Mouse (Mus musculus) thymus, postnatal 25 days (tissue): ENCODE data around the gene Klhdc10.

Experiments used
- DNase-seq: peaks from one replicate; pipeline ENCODE4 v3.0.0; 2022

The Klhdc10 gene

GRCm38 (mm10) chr6:30471706-30472105, 70.0 kb downstream of the Klhdc10 start:
- DNase-seq: no peak

GRCm38 (mm10) chr6:30476025-30476765, 74.5 kb downstream of the Klhdc10 start:
- no peak for DNase-seq

GRCm38 (mm10) chr6:30477210-30477714, 75.6 kb downstream of the Klhdc10 start:
- no peak for DNase-seq

- DNase-seq: no peak
Observed at GRCm38 (mm10) chr6:30477784-30478183, 76.1 kb downstream of the Klhdc10 start.

- no peak for DNase-seq
Observed at GRCm38 (mm10) chr6:30479418-30479817, 77.8 kb downstream of the Klhdc10 start.

- no peak for DNase-seq
Observed at GRCm38 (mm10) chr6:30482908-30483307, 81.2 kb downstream of the Klhdc10 start.

- DNase-seq: no peak
Observed at GRCm38 (mm10) chr6:30486504-30486903, 84.8 kb downstream of the Klhdc10 start.

- peak; percentile 14 for DNase-seq
Observed at GRCm38 (mm10) chr6:30499049-30499448, 97.4 kb downstream of the Klhdc10 start.
